Mouse (Mus musculus): ENCODE measurements around the gene Nol11.

Gene Nol11

GRCm38 (mm10) chr11:107188565-107189552 is at the start of gene Nol11:
TSS of gene Nol11 (minus strand) at chr11:107189381.
- DNase-seq (ENCODE audit: low spot score in 2 of 2) = peak; percentile 98

GRCm38 (mm10) chr11:107238506-107238905 is 49.3 kb upstream of the Nol11 start:
- no peak for DNase-seq (ENCODE audit: low spot score in 2 of 2)

DNA sequence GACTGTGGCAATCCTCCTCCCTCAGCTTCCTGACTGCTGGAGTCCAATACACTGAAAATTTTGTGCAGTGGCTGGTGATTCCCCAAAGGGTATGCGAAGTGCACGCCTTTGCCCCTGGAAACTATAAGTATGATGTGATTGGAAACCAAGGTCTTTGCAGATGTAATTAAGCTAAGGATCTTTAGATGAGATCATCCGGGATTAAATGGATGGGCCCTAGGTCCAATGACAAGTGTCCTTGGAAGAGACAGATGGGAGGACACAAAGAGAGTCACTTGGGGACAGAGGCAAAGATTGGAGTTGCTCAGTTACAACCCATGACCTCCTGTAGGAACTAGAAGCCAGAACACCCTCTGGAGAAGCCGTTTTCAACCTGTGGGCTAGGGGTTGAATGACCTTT is 48.4 kb upstream of the Nol11 start:
- DNase-seq (ENCODE audit: low spot score in 2 of 2) = no peak

DNA sequence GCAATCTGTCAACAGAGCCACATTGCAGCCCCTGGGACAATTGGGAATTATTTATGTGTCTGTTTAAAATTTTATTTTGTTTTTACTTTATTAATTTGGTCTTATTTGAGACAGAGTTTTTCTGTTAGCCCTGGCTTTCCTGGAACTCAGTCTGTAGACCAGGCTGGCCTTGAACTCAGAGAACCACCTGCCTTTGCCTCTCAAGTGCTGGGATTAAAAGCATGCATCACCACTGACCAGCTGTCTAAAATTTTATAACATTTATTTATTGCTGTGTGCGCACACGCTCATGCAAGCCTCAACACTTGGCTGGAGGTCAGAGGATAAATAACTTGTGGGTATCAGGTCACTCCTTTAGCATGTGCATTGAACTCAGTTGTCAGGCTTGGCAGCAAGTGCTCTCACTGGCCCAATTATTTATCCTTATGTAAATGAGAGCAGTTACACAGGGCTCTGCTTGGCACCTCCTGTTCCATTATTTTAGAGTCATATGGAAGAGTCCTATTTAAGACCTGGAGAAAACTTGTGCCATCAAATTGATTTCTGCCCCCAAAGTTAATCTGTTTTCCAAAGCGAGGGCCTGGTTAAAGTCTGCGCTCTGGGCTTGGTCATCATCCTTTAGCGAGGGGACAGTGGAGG is 44.2 kb upstream of the Nol11 start:
- no peak for DNase-seq (ENCODE audit: low spot score in 2 of 2)

DNA sequence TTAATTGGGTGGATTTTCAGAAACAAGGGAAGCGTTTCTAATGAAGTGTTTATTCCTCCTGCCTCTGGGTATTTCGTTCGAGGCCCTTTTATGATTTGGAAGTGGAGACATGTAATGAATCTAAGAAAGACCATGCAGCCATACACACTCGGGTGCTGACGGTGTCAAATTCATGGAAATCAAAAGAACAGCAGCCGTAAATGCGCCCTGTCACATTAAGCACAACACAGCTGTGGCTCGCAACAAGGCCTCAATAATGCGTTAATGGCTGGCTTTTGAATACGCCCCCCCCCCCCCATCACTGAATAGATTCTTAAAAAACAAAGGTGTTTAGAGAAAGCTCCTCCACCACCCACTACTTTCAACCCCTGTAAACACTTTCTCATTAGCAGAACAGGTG is 40.9 kb upstream of the Nol11 start:
- no peak for DNase-seq (ENCODE audit: low spot score in 2 of 2)

- no peak for DNase-seq (ENCODE audit: low spot score in 2 of 2)
Measured at GRCm38 (mm10) chr11:107226431-107226830, 37.2 kb upstream of the Nol11 start.

GRCm38 (mm10) chr11:107226013-107226412 is 36.8 kb upstream of the Nol11 start:
- no peak for DNase-seq (ENCODE audit: low spot score in 2 of 2)

- DNase-seq (ENCODE audit: low spot score in 2 of 2) = no peak
Measured at GRCm38 (mm10) chr11:107225301-107225700, 36.1 kb upstream of the Nol11 start.

DNA sequence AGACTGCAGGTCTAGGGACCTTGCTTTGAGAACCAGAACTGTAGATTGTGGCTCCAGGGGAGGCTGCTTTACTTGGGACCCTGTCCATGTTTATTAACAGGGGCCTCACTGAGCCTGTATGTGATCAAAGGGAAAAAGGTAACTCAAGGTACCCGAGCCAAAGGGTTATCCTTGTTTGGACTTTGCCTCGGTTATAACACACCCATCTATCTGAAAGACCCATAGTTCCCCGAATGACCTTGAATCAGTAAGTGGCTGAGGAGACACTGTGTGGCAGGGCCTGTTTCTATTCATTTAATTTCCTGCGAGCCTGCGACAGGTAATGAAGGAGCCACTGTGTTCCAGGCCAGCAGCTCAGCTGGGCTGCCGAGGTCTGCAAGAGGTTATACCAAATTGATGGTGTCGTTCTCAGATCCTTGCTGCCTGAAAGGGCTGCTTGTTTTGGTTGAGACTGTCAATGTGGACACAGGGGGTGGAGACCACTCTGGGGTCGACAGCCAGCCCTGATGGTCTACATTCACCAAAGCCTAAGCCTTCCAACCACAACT is 34.6 kb upstream of the Nol11 start:
- no peak for DNase-seq (ENCODE audit: low spot score in 2 of 2)

- no peak for DNase-seq (ENCODE audit: low spot score in 2 of 2)
Measured at GRCm38 (mm10) chr11:107223169-107223561, 34.0 kb upstream of the Nol11 start.

GRCm38 (mm10) chr11:107222531-107223168 is 33.5 kb upstream of the Nol11 start:
- no peak for DNase-seq (ENCODE audit: low spot score in 2 of 2)

GRCm38 (mm10) chr11:107215111-107215510 is 25.9 kb upstream of the Nol11 start:
- no peak for DNase-seq (ENCODE audit: low spot score in 2 of 2)

GRCm38 (mm10) chr11:107213745-107214144 is 24.6 kb upstream of the Nol11 start:
- no peak for DNase-seq (ENCODE audit: low spot score in 2 of 2)

GRCm38 (mm10) chr11:107209818-107210217 is 20.6 kb upstream of the Nol11 start:
- no peak for DNase-seq (ENCODE audit: low spot score in 2 of 2)

- DNase-seq (ENCODE audit: low spot score in 2 of 2) = no peak
Measured at GRCm38 (mm10) chr11:107201773-107202172, 12.6 kb upstream of the Nol11 start.

- no peak for DNase-seq (ENCODE audit: low spot score in 2 of 2)
Measured at GRCm38 (mm10) chr11:107199281-107199680, 10.1 kb upstream of the Nol11 start.

DNA sequence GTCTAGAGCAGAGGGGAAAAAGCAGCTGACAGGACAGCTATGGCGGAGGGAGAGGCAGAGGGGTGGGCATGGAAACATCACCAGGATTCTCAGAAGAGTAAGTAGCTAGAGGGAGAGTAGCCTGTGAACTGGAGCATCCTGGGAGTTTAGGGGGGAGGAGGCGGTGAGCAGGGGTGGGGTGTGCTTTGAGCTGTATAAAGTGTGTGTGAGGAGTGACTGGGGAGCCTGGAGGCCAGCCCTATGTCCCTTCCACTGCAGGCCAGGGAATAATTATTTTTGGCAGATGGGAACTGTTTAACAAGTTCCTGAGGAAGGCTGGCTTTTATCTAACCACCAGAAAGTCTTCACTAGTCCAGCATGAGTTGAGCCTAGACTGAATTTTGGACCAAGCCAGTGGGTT is 6.2 kb upstream of the Nol11 start:
- no peak for DNase-seq (ENCODE audit: low spot score in 2 of 2)

GRCm38 (mm10) chr11:107190376-107190775 is 1.2 kb upstream of the Nol11 start:
- DNase-seq (ENCODE audit: low spot score in 2 of 2) = no peak

- no peak for DNase-seq (ENCODE audit: low spot score in 2 of 2)
Measured at GRCm38 (mm10) chr11:107183777-107184176, 5.4 kb downstream of the Nol11 start.

DNA sequence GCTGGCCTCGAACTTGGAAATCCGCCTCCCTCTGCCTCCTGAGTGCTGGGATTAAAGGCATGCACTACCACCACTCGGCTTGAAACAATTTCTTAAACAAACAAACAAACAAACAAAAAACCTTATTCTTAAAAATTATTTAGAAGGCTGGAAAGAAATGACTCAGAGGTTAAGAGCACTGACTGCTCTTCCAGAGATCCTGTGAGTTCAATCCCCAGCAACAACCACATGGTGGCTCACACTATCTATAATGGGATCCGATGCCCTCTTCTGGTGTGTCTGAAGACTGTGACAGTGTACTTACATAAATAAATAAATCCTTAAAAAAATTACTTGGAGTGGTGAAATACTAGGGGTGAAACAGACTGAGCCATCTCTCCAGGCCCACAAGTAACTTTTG is 28.0 kb downstream of the Nol11 start:
- no peak for DNase-seq (ENCODE audit: low spot score in 2 of 2)

DNA sequence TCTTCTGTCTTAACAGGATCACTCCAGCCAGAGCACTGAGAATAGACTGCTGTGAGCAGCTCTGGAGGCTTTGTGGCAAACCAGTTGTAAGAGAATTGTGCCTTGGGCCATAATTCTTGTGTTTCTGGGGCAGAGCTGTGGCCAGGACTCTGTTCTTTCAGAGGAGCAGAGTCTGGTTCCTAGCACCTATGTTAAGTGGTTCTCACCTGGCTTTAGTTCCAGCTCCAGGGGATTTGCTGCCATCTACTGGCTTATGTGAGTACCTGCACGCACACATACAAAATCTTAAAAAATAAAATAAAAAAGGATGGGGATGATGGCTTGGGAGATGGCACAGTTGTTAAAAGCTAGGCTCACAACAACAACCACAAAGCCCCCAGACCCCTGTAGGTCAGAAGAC is 30.1 kb downstream of the Nol11 start:
- no peak for DNase-seq (ENCODE audit: low spot score in 2 of 2)

GRCm38 (mm10) chr11:107156977-107157642 is 32.1 kb downstream of the Nol11 start:
- peak in 1 of 2 experiments; percentile 34 for DNase-seq (ENCODE audit: low spot score in 2 of 2)

All from urinary bladder, postnatal 4 days (tissue).